Mouse (Mus musculus): ENCODE results near the gene Cnga2. TPM values are rescaled to one million over a fixed set of nuclear protein-coding genes. Genes with fewer than 3 reads are reported as not detected.

The Cnga2 gene
- 0.07 and 0.09 TPM in 2 replicates for polyA plus RNA-seq (2012; rRNA removed)

DNA sequence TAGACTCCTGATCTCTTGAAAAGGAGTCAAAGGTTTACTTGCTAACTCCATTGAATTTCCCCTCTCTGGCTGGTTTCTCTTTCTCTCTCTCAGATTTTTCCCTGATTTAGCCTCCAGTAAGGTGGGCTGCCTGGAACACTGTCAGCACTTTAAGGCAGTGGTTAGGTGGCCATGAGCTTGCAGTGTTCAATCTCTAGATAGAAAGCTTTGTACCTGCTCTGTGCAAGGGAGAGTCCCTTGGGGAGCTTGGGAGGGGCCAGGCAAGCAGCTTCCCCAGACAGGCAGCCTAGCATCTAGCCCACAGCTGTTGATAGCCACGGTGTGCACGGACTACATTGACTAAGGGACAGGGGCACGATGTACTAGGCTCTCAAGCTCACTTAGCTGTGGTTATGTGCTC, at the start of gene Cnga2:
Gene Cnga2 (plus strand): TSS at position 301 of the 400 bp plus-strand sequence.
- H3K27ac ChIP-seq (ENCODE audit: control insufficient read depth, insufficient read depth, low read depth, low read length), result no peak within 1 kb of the TSS
- TF ChIP-seq POLR2A (IDR thresholded peaks at IDR 0.05; ENCODE audit: control insufficient read depth, low read depth, low read length) (no peak), CTCF (IDR thresholded peaks at IDR 0.05; ENCODE audit: control insufficient read depth, insufficient read depth, insufficient replicate concordance, low read depth, low read length) (no peak)
- H3K27me3 ChIP-seq (ENCODE audit: control insufficient read depth, insufficient read depth, low read length), result no peaks in the 10 kb centered on the region
- no peaks in the 10 kb centered on the region for H3K36me3 ChIP-seq (ENCODE audit: control insufficient read depth, insufficient read depth, low read length)
- H3K4me3 ChIP-seq (ENCODE audit: control insufficient read depth, low read depth, low read length), result no peak within 1 kb of the TSS
- no peaks in the 10 kb centered on the region for H3K4me1 ChIP-seq (ENCODE audit: control insufficient read depth, insufficient read depth, low read length)

DNA sequence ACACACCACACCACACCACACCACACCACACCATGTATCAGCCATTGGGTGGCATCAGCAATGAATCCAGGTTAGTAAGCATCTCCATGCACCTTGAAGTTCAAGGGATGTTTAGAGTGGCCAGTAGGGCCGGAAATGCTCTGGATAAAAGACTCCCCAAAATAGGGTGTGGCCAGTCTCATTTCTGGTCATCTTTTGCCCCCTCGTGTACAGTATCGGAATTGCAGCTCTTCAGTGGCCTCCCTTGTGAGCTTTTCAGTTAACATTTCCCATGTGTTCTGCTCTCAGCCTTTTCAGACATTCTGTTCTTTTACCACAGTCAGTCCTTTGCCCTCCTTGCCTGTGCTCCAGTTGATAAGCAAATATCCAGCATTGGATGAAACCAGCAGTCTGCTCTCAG, 45.0 kb upstream of the Cnga2 start:
- no peaks in the 10 kb centered on the region for H3K4me1 ChIP-seq (ENCODE audit: control insufficient read depth, insufficient read depth, low read length)
- no peak overlapping the region for H3K27ac ChIP-seq (ENCODE audit: control insufficient read depth, insufficient read depth, low read depth, low read length)
- no peak for TF ChIP-seq POLR2A (IDR thresholded peaks at IDR 0.05; ENCODE audit: control insufficient read depth, low read depth, low read length)
- H3K27me3 ChIP-seq (ENCODE audit: control insufficient read depth, insufficient read depth, low read length), result no peaks in the 10 kb centered on the region
- no peak overlapping the region for H3K4me3 ChIP-seq (ENCODE audit: control insufficient read depth, low read depth, low read length)
- no peaks in the 10 kb centered on the region for H3K36me3 ChIP-seq (ENCODE audit: control insufficient read depth, insufficient read depth, low read length)

DNA sequence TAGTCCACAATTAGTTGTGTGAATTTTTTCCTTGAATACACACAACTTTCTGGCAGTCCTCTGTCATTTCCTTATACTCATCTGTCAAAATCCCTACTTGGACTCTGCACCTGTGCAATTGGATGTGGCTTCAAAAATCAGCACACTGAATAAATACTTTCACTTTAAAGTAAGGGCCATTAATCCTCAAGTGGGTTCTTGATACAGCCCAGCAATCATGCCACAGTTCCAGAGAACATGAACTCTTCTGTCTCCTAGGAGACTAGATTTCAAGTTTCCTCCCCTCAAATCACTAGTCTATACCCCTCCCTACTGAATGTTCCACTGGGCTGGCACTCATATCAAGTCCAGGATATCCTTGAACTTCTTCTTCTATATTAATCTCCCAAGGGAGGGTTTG, 33.3 kb upstream of the Cnga2 start:
- H3K27me3 ChIP-seq (ENCODE audit: control insufficient read depth, insufficient read depth, low read length), result no peaks in the 10 kb centered on the region
- no peak overlapping the region for H3K27ac ChIP-seq (ENCODE audit: control insufficient read depth, insufficient read depth, low read depth, low read length)
- no peak overlapping the region for H3K4me3 ChIP-seq (ENCODE audit: control insufficient read depth, low read depth, low read length)
- H3K36me3 ChIP-seq (ENCODE audit: control insufficient read depth, insufficient read depth, low read length), result no peaks in the 10 kb centered on the region
- H3K4me1 ChIP-seq (ENCODE audit: control insufficient read depth, insufficient read depth, low read length), result peaks cover 4% of the 10 kb centered on the region; the same call in 1 of the 2 replicates
- TF ChIP-seq POLR2A (IDR thresholded peaks at IDR 0.05; ENCODE audit: control insufficient read depth, low read depth, low read length) (no peak), CTCF (IDR thresholded peaks at IDR 0.05; ENCODE audit: control insufficient read depth, insufficient read depth, insufficient replicate concordance, low read depth, low read length) (no peak)

DNA sequence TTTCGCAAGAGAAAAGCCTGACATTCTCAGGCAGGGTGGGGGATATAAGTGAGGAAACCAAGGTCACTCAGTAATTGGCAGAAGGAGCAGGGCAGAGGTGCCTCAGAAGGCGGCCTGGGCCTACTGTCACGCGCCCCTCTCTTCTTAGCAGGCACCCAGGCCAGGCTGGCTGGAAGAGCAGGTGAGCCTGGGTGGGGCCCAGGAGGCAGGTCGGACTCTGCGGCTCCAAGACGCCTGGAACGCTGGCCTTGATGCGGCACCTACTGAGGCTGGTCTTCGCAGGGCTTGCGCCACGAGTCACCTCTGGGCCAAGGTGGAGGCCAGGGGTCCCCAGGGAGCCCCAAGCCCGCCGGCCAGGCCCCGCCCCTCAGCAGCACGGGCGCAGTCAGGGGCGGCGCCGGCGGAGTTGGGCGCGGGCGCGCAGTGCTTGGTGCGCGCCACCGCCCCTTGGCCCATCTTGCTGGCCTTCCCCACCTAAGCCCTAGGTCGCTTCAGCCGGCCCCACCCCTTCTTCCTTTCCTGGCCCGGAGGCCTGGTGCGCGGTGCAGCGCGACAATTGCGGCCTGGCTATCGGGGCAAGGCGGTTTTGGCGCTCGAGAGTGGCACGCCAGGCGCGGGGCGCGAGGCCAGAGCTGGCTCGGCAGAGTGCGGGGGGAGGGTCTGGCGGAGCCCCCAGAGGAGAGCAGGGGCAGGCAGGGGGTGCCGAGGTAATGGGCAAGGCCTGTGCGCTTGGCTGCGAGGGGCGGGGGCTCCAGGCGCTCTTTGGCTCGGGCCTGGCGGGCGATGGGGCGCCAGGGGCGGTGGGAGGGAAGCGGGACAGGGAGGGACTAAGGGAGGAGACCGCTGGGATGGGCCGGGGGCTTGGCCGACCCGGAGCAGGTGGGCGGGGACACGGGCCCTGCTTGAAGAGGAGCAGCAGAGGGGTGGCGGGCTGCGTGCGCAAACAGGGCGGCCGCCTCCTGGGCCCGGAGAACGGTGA, 29.3 kb upstream of the Cnga2 start, which contains the start of gene Prrg3:
Gene Prrg3 (plus strand): TSS at position 552 of the 979 bp plus-strand sequence.
- TF ChIP-seq POLR2A (IDR thresholded peaks at IDR 0.05; ENCODE audit: control insufficient read depth, low read depth, low read length), result no peak
- no peak for TF ChIP-seq CTCF (IDR thresholded peaks at IDR 0.05; ENCODE audit: control insufficient read depth, insufficient read depth, insufficient replicate concordance, low read depth, low read length)
- peak within 1 kb of the TSS; percentile 75 for H3K4me3 ChIP-seq (ENCODE audit: control insufficient read depth, low read depth, low read length)
- H3K36me3 ChIP-seq (ENCODE audit: control insufficient read depth, insufficient read depth, low read length), result no peaks in the 10 kb centered on the region
- peaks cover 4% of the 10 kb centered on the region; the same call in 1 of the 2 replicates for H3K4me1 ChIP-seq (ENCODE audit: control insufficient read depth, insufficient read depth, low read length)
- no peaks in the 10 kb centered on the region for H3K27me3 ChIP-seq (ENCODE audit: control insufficient read depth, insufficient read depth, low read length)
- peak within 1 kb of the TSS; percentile 21; the same call in 1 of the 2 replicates for H3K27ac ChIP-seq (ENCODE audit: control insufficient read depth, insufficient read depth, low read depth, low read length)

DNA sequence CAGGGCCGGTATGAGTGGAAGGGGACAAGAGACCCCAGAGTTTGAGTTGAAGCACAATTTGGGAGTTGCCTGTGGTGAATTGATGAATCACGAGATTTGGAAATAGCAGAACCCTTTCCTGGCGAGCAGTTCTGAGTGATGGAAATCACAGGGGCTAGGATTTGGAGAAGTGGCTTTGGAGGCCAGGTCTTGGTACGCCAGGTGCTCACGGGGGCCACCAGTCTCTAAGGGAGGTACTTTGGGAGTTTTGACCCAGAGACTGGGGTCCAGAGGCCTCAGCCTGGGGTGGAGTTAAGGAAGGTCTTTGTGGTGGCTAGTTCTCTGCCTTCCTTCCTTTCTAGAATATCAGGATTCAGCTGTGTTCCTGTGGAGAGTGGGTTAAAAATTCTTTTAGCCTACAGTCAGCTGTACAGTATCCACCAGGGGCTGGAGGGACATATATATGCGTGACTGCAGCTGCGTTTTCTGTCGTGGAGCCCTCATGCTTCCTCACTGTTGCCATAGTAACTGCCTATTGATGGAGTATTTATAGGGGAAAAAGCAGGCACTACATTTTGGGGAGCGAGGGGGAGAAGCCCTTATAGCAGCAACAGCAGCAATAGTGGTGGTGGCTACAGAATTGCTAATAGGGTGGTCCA, 28.3 kb upstream of the Cnga2 start:
- Histone ChIP-seq H3K4me3 (ENCODE audit: control insufficient read depth, low read depth, low read length) (peak overlapping the region; percentile 75), H3K36me3 (ENCODE audit: control insufficient read depth, insufficient read depth, low read length) (no peaks in the 10 kb centered on the region), H3K4me1 (ENCODE audit: control insufficient read depth, insufficient read depth, low read length) (peaks cover 4% of the 10 kb centered on the region; the same call in 1 of the 2 replicates), H3K27ac (ENCODE audit: control insufficient read depth, insufficient read depth, low read depth, low read length) (peak overlapping the region; percentile 21; the same call in 1 of the 2 replicates), H3K27me3 (ENCODE audit: control insufficient read depth, insufficient read depth, low read length) (no peaks in the 10 kb centered on the region)
- no peak for TF ChIP-seq CTCF (IDR thresholded peaks at IDR 0.05; ENCODE audit: control insufficient read depth, insufficient read depth, insufficient replicate concordance, low read depth, low read length)
- no peak for TF ChIP-seq POLR2A (IDR thresholded peaks at IDR 0.05; ENCODE audit: control insufficient read depth, low read depth, low read length)

DNA sequence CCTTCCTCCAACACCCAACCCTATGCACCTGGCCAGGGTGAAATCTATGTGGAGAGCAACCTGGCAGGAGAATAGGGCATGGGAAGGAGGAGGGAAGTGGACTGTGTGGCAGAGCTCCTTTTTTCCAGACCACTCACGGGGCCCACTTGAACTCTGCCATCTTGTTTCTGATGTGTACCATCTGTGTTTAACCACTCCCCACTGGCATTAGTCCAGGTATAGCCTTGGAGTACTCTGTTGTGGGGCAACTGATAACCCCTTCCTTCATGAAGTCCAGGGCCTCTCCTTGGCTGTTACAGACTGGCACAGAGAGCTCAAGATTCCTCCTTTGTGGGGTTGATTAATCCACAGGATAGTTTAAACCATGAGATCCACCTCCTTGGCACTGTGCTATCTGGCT, 23.4 kb upstream of the Cnga2 start:
- Histone ChIP-seq H3K4me1 (ENCODE audit: control insufficient read depth, insufficient read depth, low read length) (no peaks in the 10 kb centered on the region), H3K27ac (ENCODE audit: control insufficient read depth, insufficient read depth, low read depth, low read length) (no peak overlapping the region), H3K36me3 (ENCODE audit: control insufficient read depth, insufficient read depth, low read length) (no peaks in the 10 kb centered on the region), H3K4me3 (ENCODE audit: control insufficient read depth, low read depth, low read length) (no peak overlapping the region), H3K27me3 (ENCODE audit: control insufficient read depth, insufficient read depth, low read length) (no peaks in the 10 kb centered on the region)
- TF ChIP-seq POLR2A (IDR thresholded peaks at IDR 0.05; ENCODE audit: control insufficient read depth, low read depth, low read length) (no peak), CTCF (IDR thresholded peaks at IDR 0.05; ENCODE audit: control insufficient read depth, insufficient read depth, insufficient replicate concordance, low read depth, low read length) (no peak)

DNA sequence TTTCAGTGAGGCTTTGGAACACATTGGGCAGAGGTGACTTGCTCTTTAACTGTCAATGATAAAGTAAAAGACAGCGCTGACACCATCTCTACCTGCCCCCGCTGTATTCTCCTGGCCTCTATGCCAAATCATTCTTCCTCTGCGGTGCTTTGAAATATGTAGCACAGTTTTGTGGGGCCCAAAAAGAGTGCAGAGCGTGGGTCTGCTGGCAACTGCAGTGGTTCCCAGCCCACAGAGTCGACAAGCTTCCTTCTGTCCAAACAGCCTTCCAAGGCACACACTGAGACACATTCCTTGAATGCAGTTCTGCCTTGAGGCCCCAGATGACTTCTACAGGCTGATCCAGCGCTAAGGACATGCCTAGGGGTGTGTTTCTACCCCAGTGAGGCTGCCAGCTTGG, 22.8 kb upstream of the Cnga2 start:
- no peak overlapping the region for H3K4me3 ChIP-seq (ENCODE audit: control insufficient read depth, low read depth, low read length)
- no peaks in the 10 kb centered on the region for H3K36me3 ChIP-seq (ENCODE audit: control insufficient read depth, insufficient read depth, low read length)
- H3K4me1 ChIP-seq (ENCODE audit: control insufficient read depth, insufficient read depth, low read length), result no peaks in the 10 kb centered on the region
- TF ChIP-seq CTCF (IDR thresholded peaks at IDR 0.05; ENCODE audit: control insufficient read depth, insufficient read depth, insufficient replicate concordance, low read depth, low read length) (no peak), POLR2A (IDR thresholded peaks at IDR 0.05; ENCODE audit: control insufficient read depth, low read depth, low read length) (no peak)
- H3K27me3 ChIP-seq (ENCODE audit: control insufficient read depth, insufficient read depth, low read length), result no peaks in the 10 kb centered on the region
- no peak overlapping the region for H3K27ac ChIP-seq (ENCODE audit: control insufficient read depth, insufficient read depth, low read depth, low read length)

Measured in testis, adult 2 months (tissue).